Mouse (Mus musculus) cerebellum, adult (tissue): ENCODE results near the gene Zap70.

ENCODE experiments used
- ATAC-seq: cut with Nextera tagmentation; 2 replicates; pipeline ENCODE4 v1.9.2; 2017; ENCODE audit warnings: mild to moderate bottlenecking, moderate library complexity, mixed read lengths; ENCODE audit not compliant: insufficient number of reproducible peaks, low FRiP score, low TSS enrichment

The Zap70 gene

GRCm38 (mm10) chr1:36761568-36761967 is at the start of gene Zap70:
TSS of gene Zap70 (plus strand) at chr1:36761798.
- ATAC-seq, result no peak

GRCm38 (mm10) chr1:36714311-36714710 is 47.3 kb upstream of the Zap70 start, which contains the start of gene Actr1b:
TSS of gene Actr1b (minus strand) at chr1:36714422.
- no peak for ATAC-seq

- no peak for ATAC-seq
Observed at GRCm38 (mm10) chr1:36718786-36719185, 42.8 kb upstream of the Zap70 start.

- ATAC-seq, result no peak
Observed at GRCm38 (mm10) chr1:36723146-36724056, 38.2 kb upstream of the Zap70 start.

- ATAC-seq, result no peak
Observed at GRCm38 (mm10) chr1:36724057-36724431, 37.6 kb upstream of the Zap70 start.

GRCm38 (mm10) chr1:36737300-36737699 is 24.3 kb upstream of the Zap70 start:
- ATAC-seq, result peak; percentile 64

- no peak for ATAC-seq
Observed at GRCm38 (mm10) chr1:36739231-36739630, 22.4 kb upstream of the Zap70 start.

GRCm38 (mm10) chr1:36743046-36743445 is 18.6 kb upstream of the Zap70 start:
- ATAC-seq, result no peak

GRCm38 (mm10) chr1:36744268-36744944 is 17.2 kb upstream of the Zap70 start:
- peak; percentile 61; the same call in 1 of the 2 replicates for ATAC-seq

- no peak for ATAC-seq
Observed at GRCm38 (mm10) chr1:36745661-36746060, 15.9 kb upstream of the Zap70 start.

- ATAC-seq, result no peak
Observed at GRCm38 (mm10) chr1:36746452-36746851, 15.1 kb upstream of the Zap70 start.

GRCm38 (mm10) chr1:36753932-36754675 is 7.5 kb upstream of the Zap70 start:
- ATAC-seq, result no peak

- ATAC-seq, result no peak
Observed at GRCm38 (mm10) chr1:36758553-36758952, 3.0 kb upstream of the Zap70 start.

GRCm38 (mm10) chr1:36759076-36759475 is 2.5 kb upstream of the Zap70 start:
- ATAC-seq, result no peak

- no peak for ATAC-seq
Observed at GRCm38 (mm10) chr1:36760401-36760800, 1.2 kb upstream of the Zap70 start.

GRCm38 (mm10) chr1:36761061-36761460 is 537 bp upstream of the Zap70 start:
- no peak for ATAC-seq

- no peak for ATAC-seq
Observed at GRCm38 (mm10) chr1:36766431-36767205, 5.0 kb downstream of the Zap70 start.

GRCm38 (mm10) chr1:36767321-36767720 is 5.7 kb downstream of the Zap70 start:
- ATAC-seq, result no peak

GRCm38 (mm10) chr1:36768786-36769185 is 7.2 kb downstream of the Zap70 start:
- ATAC-seq, result no peak

GRCm38 (mm10) chr1:36769951-36770350 is 8.4 kb downstream of the Zap70 start:
- ATAC-seq, result no peak
